Mouse (Mus musculus): ENCODE results near the gene Dscaml1.

GRCm38 (mm10) chr9:45560987-45561386 lies 134.6 kb downstream of the Dscaml1 start:
- no peak for TF ChIP-seq MAFK (IDR thresholded peaks at IDR 0.05; ENCODE audit: borderline replicate concordance, low read depth, low read length)
- no peak for TF ChIP-seq CTCF (IDR thresholded peaks at IDR 0.05 in 2 of 3, conservative IDR thresholded peaks at IDR 0.05 in 1 of 3; ENCODE audit: control insufficient read depth in 1 of 3, insufficient read depth in 1 of 3, low read depth in 2 of 3, low read length in 3 of 3, poor library complexity in 1 of 3, severe bottlenecking in 1 of 3)
- TF ChIP-seq GATA1 (IDR thresholded peaks at IDR 0.05; ENCODE audit: low read depth, low read length): no peak
- TF ChIP-seq POLR2A (IDR thresholded peaks at IDR 0.05; ENCODE audit: control insufficient read depth in 1 of 2, insufficient read depth in 1 of 2, low read depth in 1 of 2, low read length in 2 of 2, poor library complexity in 1 of 2): no peak
- TF ChIP-seq ZC3H11A (IDR thresholded peaks at IDR 0.05; ENCODE audit: low read depth, low read length): no peak
- TF ChIP-seq HCFC1 (IDR thresholded peaks at IDR 0.05; ENCODE audit: low read depth, low read length): no peak
